Mouse (Mus musculus) bone marrow macrophage, adult 2 months (primary cell): ENCODE measurements at regions not wholly inside any gene's neighbourhood (a gene's known extent, or its start where the extent isn't known, plus 50 kb on each side); places are given as distances from the start of the nearest gene placed in this dataset.

Source experiments
- H3K27ac ChIP-seq: 2 replicates; pipeline ENCODE4 v1.5.1; 2012; ENCODE audit warnings: low read depth, low read length; ENCODE audit not compliant: insufficient read depth
- H3K4me1 ChIP-seq: 2 replicates; pipeline ENCODE4 v1.6.1; 2012; ENCODE audit warnings: low read length; ENCODE audit not compliant: control insufficient read depth, insufficient read depth
- H3K4me3 ChIP-seq: 2 replicates; pipeline ENCODE4 v1.5.1; 2012; ENCODE audit warnings: mild to moderate bottlenecking, low read length, moderate library complexity; ENCODE audit not compliant: insufficient read depth
- CTCF ChIP-seq: IDR thresholded peaks from 2 replicates; pipeline ENCODE4 v1.5.1; 2012; ENCODE audit warnings: low read depth, mild to moderate bottlenecking, low read length, moderate library complexity
- POLR2A ChIP-seq: IDR thresholded peaks from 2 replicates; pipeline ENCODE4 v1.6.1; 2012; ENCODE audit warnings: mild to moderate bottlenecking, low read depth, low read length, borderline replicate concordance

- Histone ChIP-seq H3K27ac (no peak overlapping the region), H3K4me3 (no peak overlapping the region), H3K4me1 (no peaks in the 10 kb centered on the region)
- TF ChIP-seq CTCF (no peak), POLR2A (no peak)
These were observed 223.1 kb upstream of the Adamts16 start for GRCm38 (mm10) chr13:71064590-71065307.

DNA sequence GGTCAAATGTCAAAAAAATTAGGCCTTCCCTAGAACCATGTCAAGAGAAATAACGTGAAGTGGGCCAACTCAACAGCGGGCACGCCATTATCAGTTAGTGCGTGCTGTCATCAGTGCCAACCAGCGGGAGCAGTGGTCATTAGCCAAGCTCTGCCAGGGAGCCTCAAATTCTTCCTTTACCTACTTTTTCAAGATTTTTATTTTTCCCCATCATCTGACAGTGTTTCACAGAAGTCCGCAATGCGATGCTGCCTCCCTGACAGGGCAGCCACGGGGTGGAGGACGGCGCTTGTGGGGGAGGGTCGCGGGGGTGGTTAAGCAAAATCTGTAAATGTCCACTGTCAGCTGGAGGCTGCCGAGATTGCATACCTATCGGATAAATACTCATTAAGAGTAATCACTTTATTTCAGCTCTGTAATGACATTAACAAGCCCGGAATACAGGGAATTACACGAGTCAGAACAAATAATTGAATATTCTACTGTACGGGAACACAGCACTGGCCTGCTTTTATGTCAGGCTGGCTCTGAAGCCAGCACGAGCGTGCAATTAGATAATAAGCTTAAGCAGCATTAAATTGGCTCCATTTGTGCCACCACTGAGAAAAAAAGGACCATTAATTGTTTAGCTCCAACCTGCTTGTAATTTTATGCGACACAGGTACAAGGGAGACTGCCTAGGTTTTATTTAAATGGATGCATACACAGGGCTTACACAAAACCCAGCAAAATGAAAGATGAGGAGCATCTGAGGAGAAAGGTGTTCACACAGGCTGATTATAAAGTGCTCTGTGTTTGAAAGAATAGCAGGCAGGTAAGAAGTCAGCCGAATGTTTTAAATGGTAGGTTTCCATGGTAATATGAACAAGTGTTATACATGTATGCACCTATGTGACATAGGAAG is 212.0 kb upstream of the Adamts16 start:
- Histone ChIP-seq H3K27ac (no peak overlapping the region), H3K4me1 (no peaks in the 10 kb centered on the region), H3K4me3 (no peak overlapping the region)
- no peak for TF ChIP-seq CTCF
- no peak for TF ChIP-seq POLR2A

- no peak for TF ChIP-seq CTCF
- no peak for TF ChIP-seq POLR2A
- Histone ChIP-seq H3K4me3 (no peak overlapping the region), H3K27ac (no peak overlapping the region), H3K4me1 (no peaks in the 10 kb centered on the region)
These were observed 209.0 kb upstream of the Adamts16 start for GRCm38 (mm10) chr13:71050646-71051045.

DNA sequence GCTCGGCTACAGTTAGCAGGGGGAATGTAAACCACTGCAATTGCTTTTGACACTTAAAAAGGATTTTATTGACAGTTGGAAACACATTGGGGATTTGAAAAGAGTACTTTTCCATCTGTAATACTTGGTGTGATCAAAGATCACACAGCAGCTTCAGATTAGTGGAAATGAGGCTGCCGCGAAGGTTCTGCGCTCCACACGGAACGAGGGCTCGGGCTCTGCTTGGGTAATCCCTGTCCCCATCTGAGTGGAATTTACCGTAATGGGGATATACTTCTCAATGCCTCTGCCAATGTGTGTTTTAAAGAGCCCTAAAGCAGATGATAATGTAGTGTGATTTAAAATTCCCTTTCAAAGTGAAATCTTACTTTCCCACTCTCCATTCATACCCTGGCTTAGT is 194.4 kb upstream of the Adamts16 start:
- H3K27ac ChIP-seq, result no peak overlapping the region
- no peak for TF ChIP-seq POLR2A
- TF ChIP-seq CTCF, result no peak
- H3K4me1 ChIP-seq, result no peaks in the 10 kb centered on the region
- no peak overlapping the region for H3K4me3 ChIP-seq

DNA sequence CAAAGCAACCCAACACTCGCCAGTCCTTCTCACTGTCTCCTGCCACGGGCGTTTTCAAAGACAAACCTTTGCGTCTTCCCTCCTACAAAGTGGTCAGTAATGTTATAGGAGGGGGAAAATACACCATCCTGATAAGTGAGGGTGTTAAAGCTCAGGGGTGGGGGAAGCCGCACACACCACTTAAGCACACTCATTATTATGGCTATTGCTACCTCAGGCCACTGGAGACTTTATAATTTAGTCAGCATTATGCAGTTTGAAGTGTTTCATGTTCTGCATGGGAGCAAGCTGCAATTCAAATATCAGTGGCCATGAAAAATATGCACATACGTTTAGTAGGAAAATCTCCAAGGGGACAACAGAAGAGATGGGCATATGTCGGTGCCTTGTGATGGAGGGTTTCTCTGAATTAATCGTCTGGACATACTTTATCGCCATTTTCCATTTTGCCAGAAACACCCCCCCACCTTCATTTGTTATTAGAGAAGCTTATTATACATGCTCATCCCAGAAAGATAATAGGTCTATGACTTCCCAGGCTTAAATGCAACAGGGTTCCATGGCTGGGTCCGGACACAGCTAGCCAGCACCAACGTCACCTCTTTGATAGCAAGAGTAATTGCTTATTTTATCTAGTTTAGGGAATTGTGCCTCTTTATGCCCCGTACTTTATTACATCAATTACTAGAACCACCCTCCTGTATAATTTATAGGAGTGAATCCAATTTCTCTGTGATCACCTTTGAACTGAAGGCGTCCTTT is 193.5 kb upstream of the Adamts16 start:
- TF ChIP-seq POLR2A (no peak), CTCF (no peak)
- no peaks in the 10 kb centered on the region for H3K4me1 ChIP-seq
- no peak overlapping the region for H3K4me3 ChIP-seq
- H3K27ac ChIP-seq, result no peak overlapping the region

GRCm38 (mm10) chr13:71008216-71008615 is 166.6 kb upstream of the Adamts16 start:
- TF ChIP-seq POLR2A (no peak), CTCF (no peak)
- no peak overlapping the region for H3K27ac ChIP-seq
- H3K4me3 ChIP-seq, result no peak overlapping the region
- no peaks in the 10 kb centered on the region for H3K4me1 ChIP-seq

DNA sequence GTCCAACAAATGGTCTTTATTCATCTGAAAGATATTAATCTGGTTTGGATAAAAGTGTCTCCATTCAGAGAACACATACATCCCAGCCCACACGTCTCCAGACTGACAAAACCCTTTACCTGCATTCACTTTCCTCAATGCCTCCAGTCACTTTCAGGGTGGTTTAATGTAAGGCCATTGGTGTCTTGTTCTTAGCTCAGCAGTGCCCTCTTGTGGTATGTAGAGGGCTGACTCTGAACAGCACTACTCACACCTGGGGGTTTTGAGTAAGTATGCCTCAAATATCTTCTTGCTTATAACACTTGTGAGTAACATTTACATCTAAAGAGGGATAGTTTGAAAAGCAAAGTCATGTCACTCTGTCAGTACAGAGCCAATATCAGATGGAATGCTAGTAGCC is 164.5 kb upstream of the Adamts16 start:
- no peak overlapping the region for H3K27ac ChIP-seq
- TF ChIP-seq POLR2A (no peak), CTCF (no peak)
- H3K4me3 ChIP-seq, result no peak overlapping the region
- no peaks in the 10 kb centered on the region for H3K4me1 ChIP-seq

GRCm38 (mm10) chr13:71003517-71003916 is 161.9 kb upstream of the Adamts16 start:
- Histone ChIP-seq H3K4me1 (no peaks in the 10 kb centered on the region), H3K4me3 (no peak overlapping the region), H3K27ac (no peak overlapping the region)
- TF ChIP-seq CTCF, result no peak
- TF ChIP-seq POLR2A, result no peak

GRCm38 (mm10) chr13:71001278-71001677 is 159.7 kb upstream of the Adamts16 start:
- H3K4me3 ChIP-seq, result no peak overlapping the region
- TF ChIP-seq CTCF (peak; percentile 12; the same call in 1 of the 2 replicates), POLR2A (no peak)

More at GRCm38 (mm10) chr13:71001278-71001677, 159.7 kb upstream of the Adamts16 start:
- Histone ChIP-seq H3K27ac (no peak overlapping the region), H3K4me1 (no peaks in the 10 kb centered on the region)
